Mouse (Mus musculus): ENCODE measurements around the gene Fgr.

DNA sequence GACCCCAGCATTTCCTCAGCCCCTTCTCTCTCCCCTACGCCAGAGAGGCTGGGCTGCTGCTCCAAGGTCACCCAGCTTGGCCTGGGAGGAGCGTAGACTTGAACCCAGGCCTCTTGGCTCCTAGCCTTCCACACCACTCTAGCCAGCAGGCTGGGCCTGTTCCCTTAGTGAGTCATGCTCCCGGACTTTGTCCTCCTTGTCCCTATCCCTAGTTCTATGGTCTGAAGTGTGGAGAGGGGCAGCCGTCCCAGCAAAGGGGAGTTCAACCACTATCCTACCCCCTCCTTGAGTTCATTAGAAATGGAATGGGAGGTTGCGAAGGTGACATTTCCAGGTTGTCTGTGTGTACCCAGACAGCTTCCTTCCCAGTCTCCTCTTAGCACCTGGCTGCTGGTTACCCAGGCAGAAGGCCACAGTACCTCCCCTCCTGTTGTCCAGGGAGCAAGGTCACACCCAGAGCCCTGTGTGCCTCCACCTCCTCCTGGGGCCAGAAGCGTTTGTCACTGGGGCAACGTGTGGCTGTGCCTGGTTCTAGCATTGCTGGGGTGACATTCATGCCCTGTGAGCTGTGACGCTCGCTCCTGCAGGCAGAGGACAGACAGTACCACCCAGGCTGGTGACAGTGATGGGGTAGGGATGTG, 76.4 kb downstream of the Fgr start:
- no peak for TF ChIP-seq CTCF (IDR thresholded peaks at IDR 0.05; ENCODE audit: borderline replicate concordance, insufficient read depth, low read depth, low read length)
- no peak for TF ChIP-seq POLR2A (IDR thresholded peaks at IDR 0.05; ENCODE audit: borderline replicate concordance, insufficient read depth, low read length)
